Mouse (Mus musculus): ENCODE data around the gene Lrrc27.

- TF ChIP-seq CTCF (IDR thresholded peaks at IDR 0.05; ENCODE audit: control insufficient read depth, insufficient read depth, insufficient read length) = no peak
- TF ChIP-seq MYOD1 (IDR thresholded peaks at IDR 0.05; ENCODE audit: control insufficient read depth, insufficient read length, low read depth) = no peak
Measured at GRCm38 (mm10) chr7:139224725-139225124, 11.9 kb downstream of the Lrrc27 start.
